Mouse (Mus musculus): ENCODE data around the gene Crocc2.
A peak's percentile ranks its signal among the peaks of the same experiment; 100 is the strongest.
"Not testable (repeated sequence)": the region's sequence is repeated elsewhere in the genome, so short reads cannot be mapped to it uniquely, and the experiment has no call there.

The Crocc2 gene

DNA sequence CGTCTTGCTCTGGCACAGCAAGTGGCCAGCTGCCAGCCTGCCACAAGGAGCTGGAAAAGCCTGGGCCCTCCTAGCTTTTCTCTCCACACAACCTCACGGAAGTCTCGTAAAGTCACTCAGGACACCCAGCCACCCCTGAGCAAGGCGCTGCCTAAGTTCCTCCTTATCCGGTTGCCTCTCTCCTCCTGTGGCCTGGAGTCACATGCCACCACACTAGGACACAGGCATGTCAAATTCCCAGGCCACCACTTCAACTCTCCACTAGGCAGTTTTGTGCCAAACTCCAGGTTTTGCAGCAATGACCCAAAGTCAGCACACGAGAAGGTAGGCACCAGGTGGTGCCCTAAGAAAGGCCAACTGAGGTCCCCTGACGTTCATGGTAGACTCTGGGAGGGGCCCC, 5.9 kb upstream of the Crocc2 start:
- DNase-seq (ENCODE audit: low read depth) = no peak

GRCm38 (mm10) chr1:93165447-93165846, 3.1 kb upstream of the Crocc2 start:
- no peak for DNase-seq (ENCODE audit: low read depth)

DNA sequence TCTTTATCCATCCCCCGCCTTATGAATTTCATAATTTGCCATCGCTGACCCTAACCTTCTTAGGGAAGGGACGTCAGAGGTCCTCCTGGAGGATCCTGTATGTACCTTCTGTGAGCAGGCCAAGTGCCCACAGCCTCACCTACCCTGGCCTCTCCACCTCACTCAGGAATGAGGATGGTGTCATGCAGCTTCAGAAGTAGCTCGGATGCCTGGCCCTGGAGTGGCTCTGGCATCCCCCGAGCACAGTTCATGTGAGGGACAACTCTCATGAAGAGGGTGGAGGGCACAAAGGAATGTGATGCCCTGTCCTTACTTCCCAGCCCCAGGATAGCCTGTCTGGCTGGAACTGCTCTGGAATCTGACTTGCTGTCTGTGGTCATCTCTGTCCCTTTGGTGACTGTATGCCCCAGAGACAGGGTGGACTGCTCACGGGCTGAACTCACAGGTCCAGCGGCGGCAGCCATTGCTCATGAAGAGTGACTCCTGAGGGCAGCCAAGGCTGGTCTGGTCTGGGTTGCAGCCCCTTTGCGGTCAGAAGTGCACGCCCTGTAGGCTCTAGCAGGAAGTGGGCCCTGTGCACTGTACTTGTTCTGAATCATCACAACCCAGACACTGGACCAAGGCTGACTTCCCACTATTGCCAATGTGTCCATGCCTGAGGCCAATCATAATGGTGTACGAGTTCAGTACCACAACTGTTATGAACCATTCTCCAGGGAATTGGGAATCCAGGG, 2.0 kb upstream of the Crocc2 start:
- no peak for DNase-seq (ENCODE audit: low read depth)

DNA sequence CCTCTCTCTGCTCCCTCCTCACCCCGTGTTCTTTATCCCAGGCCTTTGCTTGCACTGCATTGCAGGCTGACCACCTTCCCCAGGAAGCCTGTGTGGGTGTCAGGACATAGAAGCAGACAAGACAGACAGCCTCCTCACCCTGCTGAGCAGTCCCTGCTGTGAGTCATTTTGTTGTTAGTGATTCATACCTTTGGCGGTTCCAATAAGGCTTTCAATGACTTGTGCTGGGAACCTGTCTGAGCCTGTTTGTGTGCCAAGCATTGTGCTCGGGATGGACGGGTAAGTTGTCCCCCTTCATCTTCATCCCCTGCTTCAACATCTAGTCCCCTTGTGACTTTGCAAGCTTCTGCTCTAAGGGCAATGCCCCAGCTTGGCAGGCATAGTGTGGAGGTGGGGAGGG, 5.1 kb downstream of the Crocc2 start:
- no peak for DNase-seq (ENCODE audit: low read depth)

DNA sequence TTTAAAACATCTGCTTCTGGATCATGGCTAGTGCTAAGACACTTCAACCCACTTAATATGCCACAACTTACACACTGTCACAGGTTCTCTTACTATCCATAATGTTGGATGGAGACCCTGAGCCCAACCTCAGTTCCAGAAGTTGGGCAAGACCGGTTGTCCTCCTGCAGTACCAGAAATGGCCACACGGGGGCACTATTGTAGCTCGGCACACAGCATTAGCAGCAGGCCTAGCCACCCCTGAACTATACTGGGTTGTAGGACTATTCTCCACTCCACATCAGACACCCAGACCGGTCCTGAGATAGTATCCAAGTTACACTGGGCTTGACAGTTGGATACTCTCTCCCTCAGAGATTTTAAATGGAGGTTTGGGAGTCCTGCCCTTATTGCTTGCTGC, 5.9 kb downstream of the Crocc2 start:
- DNase-seq (ENCODE audit: low read depth) = peak; percentile 78

GRCm38 (mm10) chr1:93175849-93176248, 7.3 kb downstream of the Crocc2 start:
- no peak for DNase-seq (ENCODE audit: low read depth)

DNA sequence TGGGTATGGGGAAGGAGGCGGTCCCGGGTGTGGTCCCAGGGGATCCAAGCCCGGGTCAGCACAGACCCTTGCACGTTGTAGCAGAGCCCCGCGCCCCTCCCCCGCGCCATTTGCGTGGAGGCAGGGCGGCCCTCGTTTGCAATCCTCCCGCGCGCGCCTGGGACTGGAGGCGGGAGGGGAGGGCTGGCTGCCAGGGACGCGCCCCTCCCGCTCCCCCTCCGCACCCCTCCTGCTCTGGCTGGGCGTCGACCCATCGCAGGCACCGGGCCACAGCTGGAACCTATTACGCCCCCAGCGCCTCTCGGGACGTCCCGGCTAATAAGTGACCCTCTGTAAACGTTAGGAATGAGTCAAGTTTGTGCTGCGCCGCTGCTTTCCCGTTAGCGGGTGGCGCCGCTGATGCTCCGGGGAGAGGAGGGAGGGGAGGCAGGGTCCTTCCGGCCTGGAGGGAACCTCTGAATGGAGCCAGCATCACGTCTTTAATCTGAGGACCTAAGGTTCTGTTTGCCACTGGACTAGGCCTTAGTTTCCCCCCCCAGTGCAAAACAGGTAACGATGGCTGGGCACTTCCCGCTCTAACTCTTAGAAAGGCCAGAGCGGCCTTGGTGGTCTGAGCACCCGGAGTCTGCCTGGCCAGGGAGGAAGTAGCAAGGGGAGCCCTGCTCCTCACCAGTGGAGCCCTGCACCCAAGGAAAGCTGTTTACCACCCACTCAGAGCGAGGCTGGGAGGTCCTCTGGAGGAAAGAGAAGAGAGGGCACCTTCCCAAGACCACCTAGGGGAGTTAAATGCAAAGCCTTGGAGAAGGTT, 8.2 kb downstream of the Crocc2 start:
- no peak for DNase-seq (ENCODE audit: low read depth)

DNA sequence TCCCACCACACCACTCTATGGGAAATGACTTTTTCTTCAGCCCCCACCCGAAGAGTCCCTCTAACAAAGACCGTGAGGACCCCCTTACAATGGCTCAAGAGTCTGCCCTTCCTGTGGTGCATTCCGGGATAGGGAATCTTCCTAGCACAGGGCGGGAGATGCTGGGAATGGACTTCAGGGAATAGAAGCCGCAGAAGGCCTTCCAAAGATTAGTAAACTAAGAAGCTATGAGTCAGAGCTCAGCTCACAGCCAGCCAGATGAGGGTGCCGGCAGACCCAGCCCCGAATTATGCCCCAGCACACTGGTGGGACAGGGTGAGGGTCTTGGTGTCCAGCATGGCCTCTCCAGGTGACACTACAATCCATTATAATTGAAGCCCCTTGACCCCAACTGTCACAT, 13.8 kb downstream of the Crocc2 start:
- no peak for DNase-seq (ENCODE audit: low read depth)

GRCm38 (mm10) chr1:93184071-93184828, 15.7 kb downstream of the Crocc2 start:
- no peak for DNase-seq (ENCODE audit: low read depth)

GRCm38 (mm10) chr1:93190726-93191305, 22.3 kb downstream of the Crocc2 start:
- DNase-seq (ENCODE audit: low read depth) = no peak

- DNase-seq (ENCODE audit: low read depth) = no peak
These were observed 26.4 kb downstream of the Crocc2 start for GRCm38 (mm10) chr1:93194961-93195360.

DNA sequence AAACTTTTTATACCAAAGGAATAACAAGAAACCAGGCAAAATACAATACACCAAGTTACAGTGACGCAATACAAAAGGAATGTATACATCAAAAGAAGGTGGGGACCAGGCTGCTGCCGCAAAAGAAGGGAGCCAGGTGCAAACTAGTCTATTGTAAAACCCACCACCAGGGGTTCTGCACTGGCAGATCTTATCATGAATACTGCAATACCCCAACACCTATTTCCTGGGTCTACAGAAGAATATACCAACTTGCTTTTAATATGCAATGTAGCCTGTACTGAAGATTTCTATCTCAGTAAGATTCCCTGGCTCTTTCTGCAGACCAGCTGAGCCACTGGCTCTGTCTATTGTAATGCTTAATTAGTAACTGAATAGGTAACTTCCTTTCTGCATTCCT, 28.9 kb downstream of the Crocc2 start:
- not testable (repeated sequence) for DNase-seq (ENCODE audit: low read depth)

GRCm38 (mm10) chr1:93197916-93198315, 29.4 kb downstream of the Crocc2 start:
- no peak for DNase-seq (ENCODE audit: low read depth)

- no peak for DNase-seq (ENCODE audit: low read depth)
These were observed 37.9 kb downstream of the Crocc2 start for GRCm38 (mm10) chr1:93206277-93206970.

- DNase-seq (ENCODE audit: low read depth) = no peak
These were observed 39.1 kb downstream of the Crocc2 start for GRCm38 (mm10) chr1:93207536-93208064.

- DNase-seq (ENCODE audit: low read depth) = no peak
These were observed 41.7 kb downstream of the Crocc2 start for GRCm38 (mm10) chr1:93210213-93210641.

GRCm38 (mm10) chr1:93211019-93211418, 42.5 kb downstream of the Crocc2 start:
- DNase-seq (ENCODE audit: low read depth) = no peak

GRCm38 (mm10) chr1:93211549-93212220, 43.2 kb downstream of the Crocc2 start:
- DNase-seq (ENCODE audit: low read depth) = no peak

- DNase-seq (ENCODE audit: low read depth) = no peak
These were observed 43.9 kb downstream of the Crocc2 start for GRCm38 (mm10) chr1:93212441-93212840.

- DNase-seq (ENCODE audit: low read depth) = no peak
These were observed 46.1 kb downstream of the Crocc2 start for GRCm38 (mm10) chr1:93214612-93215011.
